Mouse (Mus musculus) heart, postnatal 0 days (tissue): ENCODE results near the gene Prrg2.
A peak's percentile ranks its signal among the peaks of the same experiment; 100 is the strongest.

Experiments used
- CTCF ChIP-seq: IDR thresholded peaks from 2 replicates; pipeline ENCODE4 v1.5.1; 2016; ENCODE audit warnings: antibody characterized with exemption, control low read depth, low read depth
- EP300 ChIP-seq: IDR thresholded peaks from 2 replicates; pipeline ENCODE4 v1.6.1; 2016; ENCODE audit warnings: antibody characterized with exemption, low read depth

- no peak for TF ChIP-seq CTCF
- TF ChIP-seq EP300: peak; percentile 33; the same call in 1 of the 2 replicates
Measured at GRCm38 (mm10) chr7:45082401-45083299, 20.2 kb upstream of the Prrg2 start.
